Mouse (Mus musculus) retina, postnatal 1 day (tissue): ENCODE results near the gene Hbb-bh2.
"Not testable (repeated sequence)": the region's sequence is repeated elsewhere in the genome, so short reads cannot be mapped to it uniquely, and the experiment has no call there.

Experiments
- DNase-seq: peaks from one replicate; pipeline ENCODE4 v3.0.0-alpha.2; 2012

Gene Hbb-bh2

GRCm38 (mm10) chr7:103811223-103811845, 29.0 kb downstream of the Hbb-bh2 start:
- DNase-seq: no peak

- DNase-seq: no peak
These were observed 29.6 kb downstream of the Hbb-bh2 start for GRCm38 (mm10) chr7:103810746-103811145.

GRCm38 (mm10) chr7:103810296-103810695, 30.0 kb downstream of the Hbb-bh2 start:
- DNase-seq: no peak

GRCm38 (mm10) chr7:103809801-103810155, 30.5 kb downstream of the Hbb-bh2 start:
- no peak for DNase-seq

- no peak for DNase-seq
These were observed 31.1 kb downstream of the Hbb-bh2 start for GRCm38 (mm10) chr7:103808971-103809800.

GRCm38 (mm10) chr7:103808120-103808519, 32.2 kb downstream of the Hbb-bh2 start:
- not testable (repeated sequence) for DNase-seq

GRCm38 (mm10) chr7:103806856-103807255, 33.5 kb downstream of the Hbb-bh2 start:
- peak; percentile 43 for DNase-seq

- DNase-seq: no peak
These were observed 47.5 kb downstream of the Hbb-bh2 start for GRCm38 (mm10) chr7:103792669-103793388.

GRCm38 (mm10) chr7:103791721-103792120, 48.6 kb downstream of the Hbb-bh2 start, which contains the start of gene Olfr67:
Olfr67 (minus strand) TSS chr7:103791821.
- DNase-seq: no peak
